Mouse (Mus musculus) liver, embryonic 14.5 days (tissue): ENCODE measurements at regions not wholly inside any gene's neighbourhood (a gene's known extent, or its start where the extent isn't known, plus 50 kb on each side); places are given as distances from the start of the nearest gene placed in this dataset.

ENCODE experiments used
- ATAC-seq: fragments of 200-750 bp; cut with Nextera tagmentation; 2 replicates; pipeline ENCODE4 v1.8.0; 2017; ENCODE audit warnings: moderate number of reproducible peaks, mild to moderate bottlenecking, moderate library complexity; ENCODE audit not compliant: insufficient read depth
- DNase-seq, 3 experiments: peaks; one replicate each; pipeline ENCODE4 v3.0.0-alpha.2; 2012 to 2013; ENCODE audit warnings: low read depth in 3 of 3, low spot score in 3 of 3
- H3K27ac ChIP-seq: fragments of 300-500 bp; sonication (generic); 2 replicates; pipeline ENCODE4 v1.5.1; 2014; ENCODE audit warnings: moderate library complexity, mild to moderate bottlenecking, control low read depth, inconsistent platforms
- H3K27me3 ChIP-seq: fragments of 300-500 bp; sonication (generic); 2 replicates; pipeline ENCODE4 v1.6.1; 2014; ENCODE audit warnings: mild to moderate bottlenecking, low read length, moderate library complexity; ENCODE audit not compliant: control insufficient read depth, insufficient read depth
- H3K36me3 ChIP-seq: fragments of 300-500 bp; sonication (generic); replicated peaks from 2 replicates; pipeline ENCODE4 v1.6.1; 2014; ENCODE audit warnings: low read depth; ENCODE audit not compliant: control insufficient read depth, insufficient read depth
- H3K4me1 ChIP-seq, 2 experiments: fragments of 200-500 bp in 1 of 2; fragments of 300-500 bp in 1 of 2; sonication (generic) in 1 of 2; replicated peaks; 2 replicates each; pipeline ENCODE4 v1.6.1; 2012 to 2014; ENCODE audit warnings: antibody characterized with exemption in 1 of 2, inconsistent platforms in 1 of 2, low read length in 1 of 2; ENCODE audit not compliant: control insufficient read depth in 2 of 2, insufficient read depth in 2 of 2
- H3K4me2 ChIP-seq: fragments of 300-500 bp; sonication (generic); 2 replicates; pipeline ENCODE4 v1.6.1; 2014; ENCODE audit warnings: low read depth, mild to moderate bottlenecking, control low read depth, moderate library complexity
- H3K4me3 ChIP-seq, 2 experiments: fragments of 200-500 bp in 1 of 2; fragments of 300-500 bp in 1 of 2; sonication (generic) in 1 of 2; 2 replicates each; pipeline ENCODE4 v1.5.1; 2012 to 2014; ENCODE audit warnings: low read depth in 2 of 2, low read length in 2 of 2, mild to moderate bottlenecking in 2 of 2, control low read depth in 1 of 2, inconsistent platforms in 1 of 2, moderate library complexity in 1 of 2; ENCODE audit not compliant: insufficient read depth in 1 of 2
- H3K9ac ChIP-seq: fragments of 300-500 bp; sonication (generic); replicated peaks from 2 replicates; pipeline ENCODE4 v1.6.1; 2014; ENCODE audit warnings: mild to moderate bottlenecking, control low read depth, moderate library complexity
- H3K9me3 ChIP-seq: fragments of 300-500 bp; sonication (generic); 2 replicates; pipeline ENCODE4 v1.6.1; 2016; ENCODE audit warnings: low read length, mixed read lengths; ENCODE audit not compliant: control insufficient read depth
- CTCF ChIP-seq: IDR thresholded peaks from 2 replicates; pipeline ENCODE4 v1.5.1; 2016; ENCODE audit warnings: antibody characterized with exemption, low read depth, control low read depth
- EP300 ChIP-seq: IDR thresholded peaks from 2 replicates; pipeline ENCODE4 v1.6.1; 2016; ENCODE audit warnings: antibody characterized with exemption, low read depth
- WGBS: fragments of 180-500 bp; shearing (Covaris S2); extraction: QIAGEN DNeasy Blood & Tissue Kit; methylation state at CpG from one replicate; pipeline ENCODE4 v1.1.7; 2014; ENCODE audit not compliant: insufficient replicate concordance; 5-methylcytosine and 5-hydroxymethylcytosine counted together

GRCm38 (mm10) chr4:95347436-95347835 lies 209.9 kb upstream of the Fggy start:
- Histone ChIP-seq H3K27ac (no peak overlapping the region), H3K9me3 (no peaks in the 10 kb centered on the region), H3K4me3 (no peak overlapping the region), H3K4me2 (no peak overlapping the region), H3K9ac (no peak overlapping the region), H3K4me1 (no peaks in the 10 kb centered on the region), H3K27me3 (no peaks in the 10 kb centered on the region), H3K36me3 (no peaks in the 10 kb centered on the region)
- ATAC-seq, result no peak
- TF ChIP-seq EP300, result no peak
- no peak for TF ChIP-seq CTCF
- no peak for DNase-seq
- WGBS, result 47% methylated on average over 2 of the region's 2 CpGs

DNA sequence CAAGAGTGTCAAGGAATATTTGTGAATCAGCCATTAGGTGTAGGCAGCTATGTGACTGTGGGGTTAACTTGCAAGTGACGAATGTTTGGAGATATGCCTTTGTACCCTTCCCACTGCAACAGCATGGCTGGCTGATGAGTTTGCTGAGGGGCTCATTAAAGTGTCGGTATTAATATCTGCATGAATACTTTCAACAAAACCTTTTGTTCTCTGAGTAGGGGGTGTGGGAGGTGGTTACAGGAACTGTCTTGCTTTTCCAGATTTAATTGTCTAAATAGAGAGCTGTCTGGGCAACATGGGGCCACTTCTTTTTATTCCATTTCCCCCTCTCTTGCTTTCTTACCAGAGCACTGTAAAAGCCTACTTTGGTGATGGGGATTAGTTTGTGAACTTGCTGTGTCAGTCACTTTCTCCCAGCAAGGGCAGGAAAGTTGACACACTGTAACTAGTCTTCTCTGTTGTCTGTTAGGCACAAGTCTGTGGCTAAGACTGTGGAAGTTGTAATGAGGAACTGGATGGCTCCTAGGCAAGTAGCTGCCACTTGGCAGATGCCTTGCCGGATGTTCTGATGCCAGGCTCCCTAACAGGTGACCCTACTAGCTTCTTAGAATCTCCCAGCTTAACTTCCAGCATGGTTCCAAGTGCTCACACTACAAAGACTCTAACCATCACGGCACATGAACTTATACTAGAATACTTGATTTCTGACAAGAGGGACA lies 208.7 kb upstream of the Fggy start:
- Histone ChIP-seq H3K9ac (no peak overlapping the region), H3K4me2 (no peak overlapping the region), H3K9me3 (no peaks in the 10 kb centered on the region), H3K27ac (no peak overlapping the region), H3K4me1 (peaks cover 0 to 2% of the 10 kb centered on the region in 2 experiments; a peak in 1 of 4 replicates), H3K4me3 (no peak overlapping the region), H3K36me3 (no peaks in the 10 kb centered on the region), H3K27me3 (no peaks in the 10 kb centered on the region)
- TF ChIP-seq EP300, result no peak
- no peak for TF ChIP-seq CTCF
- WGBS, result 41% methylated on average over 4 of the region's 4 CpGs
- DNase-seq (no peak), ATAC-seq (no peak)

GRCm38 (mm10) chr4:95353894-95354319 lies 203.4 kb upstream of the Fggy start:
- Histone ChIP-seq H3K9me3 (no peaks in the 10 kb centered on the region), H3K9ac (no peak overlapping the region), H3K4me3 (no peak overlapping the region), H3K36me3 (no peaks in the 10 kb centered on the region), H3K27ac (no peak overlapping the region), H3K4me2 (no peak overlapping the region), H3K4me1 (peaks cover 0 to 2% of the 10 kb centered on the region in 2 experiments; a peak in 2 of 4 replicates), H3K27me3 (no peaks in the 10 kb centered on the region)
- DNase-seq (peak in 1 of 3 experiments; percentile 3), ATAC-seq (peak; percentile 59; the same call in 1 of the 2 replicates)
- 11% methylated on average over 7 of the region's 7 CpGs for WGBS
- no peak for TF ChIP-seq EP300
- no peak for TF ChIP-seq CTCF

- ATAC-seq (no peak), DNase-seq (no peak)
- TF ChIP-seq CTCF, result 0 out of 2 replicates have a peak, but pooled peaks have one; percentile 5
- no peak for TF ChIP-seq EP300
- H3K4me2 ChIP-seq, result no peak overlapping the region
- peaks cover 0 to 2% of the 10 kb centered on the region in 2 experiments; a peak in 1 of 4 replicates for H3K4me1 ChIP-seq
- H3K27me3 ChIP-seq, result no peaks in the 10 kb centered on the region
- WGBS, result 73% methylated on average over 2 of the region's 2 CpGs
- H3K9ac ChIP-seq, result no peak overlapping the region
- no peak overlapping the region for H3K4me3 ChIP-seq
- no peaks in the 10 kb centered on the region for H3K36me3 ChIP-seq
- no peak overlapping the region for H3K27ac ChIP-seq
- no peaks in the 10 kb centered on the region for H3K9me3 ChIP-seq
Observed at GRCm38 (mm10) chr4:95358674-95359073, 198.6 kb upstream of the Fggy start.

GRCm38 (mm10) chr4:95360336-95360967 lies 196.9 kb upstream of the Fggy start:
- no peaks in the 10 kb centered on the region for H3K27me3 ChIP-seq
- H3K4me3 ChIP-seq, result no peak overlapping the region
- DNase-seq, result no peak
- no peaks in the 10 kb centered on the region for H3K9me3 ChIP-seq
- H3K9ac ChIP-seq, result no peak overlapping the region
- no peak for ATAC-seq
- H3K36me3 ChIP-seq, result no peaks in the 10 kb centered on the region
- WGBS, result 50% methylated on average over 3 of the region's 3 CpGs
- no peak overlapping the region for H3K27ac ChIP-seq
- TF ChIP-seq EP300, result no peak
- no peak for TF ChIP-seq CTCF
- H3K4me1 ChIP-seq, result 0 out of 4 replicates have a peak, but pooled peaks cover 0 to 2% of the 10 kb centered on the region in 2 experiments
- no peak overlapping the region for H3K4me2 ChIP-seq
